Mouse (Mus musculus) c-Kit-positive CD71-positive TER-119-negative erythroid progenitor cells, embryonic 14.5 days (primary cell): ENCODE measurements around the gene Pdgfra.

Experiments
- DNase-seq: peaks from one replicate; pipeline ENCODE4 v3.0.0-alpha.2; 2013; ENCODE audit warnings: low read depth

Gene Pdgfra

DNA sequence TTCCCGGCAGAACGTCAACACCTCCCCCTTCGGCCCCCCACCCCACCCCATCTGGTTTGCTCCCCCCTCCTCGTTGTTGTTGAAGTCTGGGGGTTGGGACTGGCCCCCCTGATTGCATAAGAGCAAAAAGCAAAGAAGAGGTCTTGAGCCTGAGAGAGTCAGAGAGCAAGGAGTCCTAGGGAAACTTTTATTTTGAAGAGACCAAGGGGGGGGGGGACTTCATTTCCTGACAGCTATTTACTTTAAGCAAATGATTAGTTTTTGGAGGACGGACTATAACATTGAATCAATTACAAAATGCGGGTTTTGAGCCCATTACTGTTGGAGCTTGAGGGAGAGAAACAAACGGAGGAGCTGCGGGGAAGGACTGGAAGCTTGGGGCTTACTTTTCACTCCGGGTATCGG is at the start of gene Pdgfra:
Gene Pdgfra (plus strand): TSS at position 272 of the 405 bp plus-strand sequence.
- no peak for DNase-seq

DNA sequence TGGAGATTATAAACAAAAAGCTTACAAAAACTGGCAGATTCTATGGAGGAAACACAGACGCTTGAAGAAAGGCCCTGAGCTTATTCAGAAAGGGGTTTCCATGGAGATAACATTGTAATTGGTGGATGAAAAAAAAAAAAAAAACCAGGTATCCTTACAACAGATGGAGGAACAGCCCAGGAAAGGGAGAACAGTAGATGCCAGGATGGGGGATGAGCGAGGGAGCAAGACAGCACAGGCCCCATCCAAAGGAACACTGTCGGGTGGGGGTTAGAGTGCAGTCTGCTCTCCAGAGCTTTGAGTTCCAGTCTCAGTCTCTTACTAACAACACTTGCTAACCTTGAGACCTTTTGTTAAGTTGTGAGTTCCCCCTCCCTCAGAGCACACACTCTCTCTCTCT is 45.6 kb upstream of the Pdgfra start:
- DNase-seq: no peak

GRCm38 (mm10) chr5:75109368-75109767 is 42.7 kb upstream of the Pdgfra start:
- no peak for DNase-seq

DNA sequence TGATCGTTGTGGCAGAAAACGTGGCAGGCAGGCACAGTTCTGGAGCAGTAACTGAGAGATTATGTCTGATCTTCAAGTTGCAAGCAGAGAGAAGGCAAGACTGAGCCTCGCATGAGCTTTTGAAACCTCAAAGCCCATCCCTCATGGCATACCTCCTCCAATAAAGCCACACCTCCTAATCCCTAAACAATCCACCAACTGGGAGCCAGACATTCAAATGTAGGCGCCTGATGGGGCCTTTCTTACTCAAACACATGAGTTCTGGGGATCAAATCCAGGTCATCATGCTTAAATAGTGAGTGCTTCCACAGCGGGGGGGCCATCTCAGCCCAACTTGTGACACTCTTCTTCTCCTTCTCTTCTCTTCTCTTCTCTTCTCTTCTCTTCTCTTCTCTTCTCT is 40.3 kb upstream of the Pdgfra start:
- DNase-seq: no peak

DNA sequence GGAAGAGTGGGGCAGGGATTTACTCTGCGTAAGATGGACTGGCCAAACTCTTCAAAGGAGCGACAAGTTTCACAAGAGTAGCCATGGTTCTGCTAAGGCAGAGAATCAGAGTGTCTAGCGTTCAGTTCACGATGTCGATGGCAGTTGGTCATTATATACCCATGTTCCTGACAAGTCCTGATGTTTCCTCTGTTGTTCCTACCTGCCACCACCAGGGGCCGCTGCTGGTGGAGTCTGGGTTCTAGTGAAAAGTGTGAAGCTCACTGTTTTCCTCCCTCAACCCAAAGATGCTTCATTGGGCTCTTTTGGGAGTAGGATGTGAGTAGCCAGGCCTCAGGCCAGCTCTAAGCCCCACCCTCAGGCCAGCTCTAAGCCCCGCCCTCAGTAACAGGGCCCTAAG is 33.3 kb upstream of the Pdgfra start:
- peak; percentile 29 for DNase-seq

GRCm38 (mm10) chr5:75121646-75122045 is 30.4 kb upstream of the Pdgfra start:
- no peak for DNase-seq

DNA sequence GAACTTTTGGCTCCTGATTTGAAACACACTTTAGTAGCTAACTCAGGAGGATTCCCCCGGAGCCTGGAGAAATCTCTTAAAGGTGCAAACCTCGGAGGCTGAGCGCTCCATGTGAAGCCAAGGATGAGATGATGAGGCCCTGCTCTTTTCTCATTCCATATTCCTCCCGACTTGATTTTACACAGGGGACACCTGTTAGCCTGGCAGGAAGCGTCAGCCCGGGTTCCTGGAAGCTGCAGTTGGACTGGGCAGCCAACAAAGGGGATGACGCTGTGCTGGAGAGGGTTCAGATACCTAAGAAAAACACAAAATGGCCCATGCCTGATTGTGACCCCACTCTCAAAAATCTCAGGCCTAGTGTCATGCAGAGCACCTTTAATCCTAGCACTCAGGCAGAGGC is 17.4 kb upstream of the Pdgfra start:
- DNase-seq: no peak

DNA sequence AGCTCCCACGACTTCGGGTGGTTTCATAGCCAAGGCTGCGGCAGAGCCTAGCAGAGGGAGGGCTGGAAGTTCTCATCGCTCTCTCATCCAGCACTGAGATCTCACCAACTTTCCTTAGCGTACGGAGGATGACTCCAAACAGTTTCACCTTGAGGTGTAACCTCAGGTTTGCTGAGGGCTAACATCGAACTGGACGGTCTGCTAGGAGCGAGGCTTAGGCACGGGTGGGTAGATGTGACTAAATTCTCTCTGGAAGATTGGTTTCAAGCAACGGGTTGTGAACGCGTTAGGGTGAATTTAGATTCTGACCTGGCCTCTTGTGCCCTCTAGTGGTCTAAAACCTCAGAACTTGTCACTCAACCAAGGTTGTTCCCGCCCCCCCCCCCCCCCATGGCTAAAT is 9.0 kb upstream of the Pdgfra start:
- no peak for DNase-seq

- no peak for DNase-seq
These were observed 8.3 kb upstream of the Pdgfra start for GRCm38 (mm10) chr5:75143767-75144166.

- DNase-seq: no peak
These were observed 6.8 kb upstream of the Pdgfra start for GRCm38 (mm10) chr5:75145341-75145740.

DNA sequence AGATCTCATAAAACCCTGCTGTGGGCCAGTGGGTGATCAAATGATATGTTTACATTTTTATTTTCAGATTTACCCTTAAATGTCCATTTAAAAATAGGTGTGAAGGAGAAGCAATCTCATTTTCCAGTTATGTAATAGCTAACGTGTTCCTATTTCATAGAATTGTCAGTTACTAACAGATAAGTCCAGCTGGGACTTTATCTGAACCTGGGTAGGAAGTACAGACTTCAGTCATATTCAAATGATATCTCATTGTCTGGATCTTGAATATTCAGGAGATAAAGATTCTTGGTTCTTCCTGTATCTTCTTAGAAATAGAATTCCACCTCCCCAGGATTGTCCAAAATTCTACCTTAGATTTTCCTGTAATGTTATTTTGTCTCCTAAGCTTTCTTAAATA is 5.6 kb upstream of the Pdgfra start:
- no peak for DNase-seq

- no peak for DNase-seq
These were observed 3.6 kb upstream of the Pdgfra start for GRCm38 (mm10) chr5:75148343-75149127.

DNA sequence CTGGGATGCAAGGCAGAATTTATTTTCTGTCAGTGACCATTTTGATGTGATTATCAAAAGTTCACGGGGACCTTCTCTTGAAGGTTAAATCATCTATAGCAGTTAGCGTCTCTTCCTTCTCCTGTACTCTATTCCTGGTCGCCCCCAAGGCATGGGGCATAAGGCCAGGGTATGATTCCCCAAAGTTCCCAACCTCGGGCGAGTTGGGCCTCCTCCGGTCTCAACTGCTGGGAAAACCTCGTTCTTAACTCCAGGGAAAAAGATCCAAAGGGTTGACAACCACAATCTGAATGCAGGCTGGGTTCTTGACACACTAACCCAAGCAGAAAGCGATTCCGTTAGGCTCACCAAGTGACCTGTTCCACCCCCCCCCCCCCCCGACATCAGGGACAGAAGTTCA is 2.7 kb upstream of the Pdgfra start:
- DNase-seq: no peak

GRCm38 (mm10) chr5:75149880-75150279 is 2.2 kb upstream of the Pdgfra start:
- no peak for DNase-seq

- no peak for DNase-seq
These were observed 1.6 kb upstream of the Pdgfra start for GRCm38 (mm10) chr5:75150341-75150981.

GRCm38 (mm10) chr5:75151146-75151900 is 769 bp upstream of the Pdgfra start:
- no peak for DNase-seq

DNA sequence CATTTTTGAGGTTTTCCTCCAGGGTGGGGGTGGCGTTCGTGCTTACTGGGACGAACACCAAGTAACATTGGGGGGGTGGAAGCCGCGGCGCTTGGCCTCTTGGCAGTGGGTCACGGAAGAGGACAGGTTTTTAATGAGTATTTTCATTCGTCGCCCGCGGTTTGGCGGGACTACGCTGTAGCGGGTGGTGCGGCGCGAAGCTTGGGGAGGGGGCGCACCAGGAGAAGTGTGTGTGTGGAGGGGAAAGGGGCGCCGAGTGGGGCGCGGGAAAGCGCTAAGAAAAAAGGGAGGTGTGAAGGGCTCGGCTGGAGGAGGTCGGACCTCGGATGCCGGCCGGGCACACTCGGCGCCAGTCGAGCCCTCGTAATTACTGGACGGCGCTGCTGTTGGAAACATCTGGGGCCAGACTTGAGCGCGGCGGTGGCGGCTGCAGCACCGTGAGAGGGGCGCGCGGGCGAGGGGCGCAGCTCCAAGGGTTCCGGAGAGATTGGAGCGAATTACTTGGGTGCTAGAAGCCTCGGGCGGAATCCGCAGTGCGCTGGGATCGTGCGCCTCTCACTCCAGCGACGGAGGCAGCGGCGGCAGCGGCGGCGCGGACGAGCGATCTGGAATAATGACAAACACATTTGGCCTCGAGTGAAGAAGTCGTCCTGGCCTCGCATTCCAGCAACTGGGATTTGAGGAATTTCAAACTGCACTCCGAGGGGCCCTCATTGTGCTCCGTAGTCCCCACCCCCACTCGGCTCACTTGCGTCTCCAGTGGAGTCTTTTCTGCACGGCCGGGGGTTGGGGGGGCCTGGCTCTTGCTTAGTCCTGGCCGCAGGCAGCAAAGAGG is 916 bp downstream of the Pdgfra start:
- DNase-seq: no peak

GRCm38 (mm10) chr5:75153626-75153960 is 1.5 kb downstream of the Pdgfra start:
- DNase-seq: no peak

DNA sequence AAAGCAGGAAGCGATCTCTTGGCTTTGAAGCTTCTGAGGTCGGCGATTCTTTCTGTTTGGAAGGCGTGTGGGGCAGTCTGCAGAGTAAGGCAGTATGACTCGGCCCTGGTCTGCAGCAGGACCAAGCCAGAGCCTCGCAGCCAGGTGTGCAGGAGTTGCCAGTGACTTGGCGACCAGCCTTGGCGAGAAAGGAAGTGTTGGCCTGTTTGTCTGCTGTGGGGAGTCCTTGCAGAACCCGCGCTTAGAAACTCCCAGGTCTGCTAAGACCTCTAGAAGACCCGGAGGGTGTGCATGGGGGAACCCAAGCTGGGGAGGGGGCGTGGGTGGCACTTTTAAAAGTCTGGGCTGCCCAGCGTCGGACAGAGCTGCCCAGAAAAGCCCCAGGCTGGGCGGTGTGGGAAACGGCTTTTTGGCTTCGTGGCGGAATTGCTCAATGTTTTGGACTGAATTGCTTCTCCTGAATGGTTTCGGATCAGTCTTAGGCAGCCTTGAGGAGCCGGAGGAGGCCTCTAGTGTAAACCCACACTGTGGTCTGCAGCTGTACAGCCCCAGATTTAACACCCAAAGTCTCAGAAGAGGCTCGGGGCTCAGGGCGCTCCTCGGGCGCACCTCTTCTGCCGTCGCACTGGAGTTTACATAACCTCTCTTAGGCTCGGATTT is 2.0 kb downstream of the Pdgfra start:
- DNase-seq: no peak

- DNase-seq: no peak
These were observed 2.6 kb downstream of the Pdgfra start for GRCm38 (mm10) chr5:75154621-75155235.

- no peak for DNase-seq
These were observed 3.2 kb downstream of the Pdgfra start for GRCm38 (mm10) chr5:75155281-75155680.
